Mouse (Mus musculus) testis, adult 2 months (tissue): ENCODE measurements around the gene Dner.

Experiments
- CTCF ChIP-seq: fragments of 200-500 bp; IDR thresholded peaks from 2 replicates; pipeline ENCODE4 v1.5.1; 2012; ENCODE audit warnings: low read depth, mild to moderate bottlenecking, inconsistent platforms, low read length, moderate library complexity; ENCODE audit not compliant: control insufficient read depth, insufficient read depth, insufficient replicate concordance
- POLR2A ChIP-seq: fragments of 200-500 bp; IDR thresholded peaks from 2 replicates; pipeline ENCODE4 v1.6.1; 2012; ENCODE audit warnings: low read depth, mild to moderate bottlenecking, inconsistent platforms, low read length, moderate library complexity; ENCODE audit not compliant: control insufficient read depth

DNA sequence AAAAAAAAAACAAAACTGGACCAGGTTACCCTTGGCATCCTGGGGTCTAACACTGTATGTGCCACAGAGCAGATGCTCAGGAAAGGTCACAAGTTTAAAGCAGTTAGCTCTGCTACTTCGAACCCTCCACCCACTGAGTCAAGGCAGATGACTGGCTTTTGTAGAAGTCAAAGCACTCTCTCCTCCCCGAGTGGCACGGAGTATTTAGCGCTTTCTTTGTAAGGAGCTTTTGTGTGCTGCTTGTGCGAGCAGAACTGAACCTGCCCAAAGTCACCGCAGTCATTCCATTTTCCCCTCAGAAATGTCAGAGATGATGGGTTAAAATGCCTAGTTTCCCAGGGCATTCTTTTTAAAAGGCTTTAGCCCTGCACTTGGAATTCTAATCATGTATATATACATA is 59.1 kb downstream of the Dner start:
- TF ChIP-seq CTCF (no peak), POLR2A (no peak)
